Mouse (Mus musculus) brain, embryonic 14.5 days (tissue): ENCODE measurements around the gene Muc20.

Experiments
- CTCF ChIP-seq: fragments of 200-500 bp; IDR thresholded peaks from 2 replicates; pipeline ENCODE4 v1.5.1; 2012; ENCODE audit warnings: inconsistent platforms, mild to moderate bottlenecking, moderate library complexity, borderline replicate concordance; ENCODE audit not compliant: insufficient read depth, insufficient read length; ENCODE audit errors: extremely low read depth
- POLR2A ChIP-seq: fragments of 200-500 bp; IDR thresholded peaks from 2 replicates; pipeline ENCODE4 v1.6.1; 2012; ENCODE audit warnings: mild to moderate bottlenecking, inconsistent platforms, borderline replicate concordance; ENCODE audit not compliant: poor library complexity, insufficient read depth, insufficient read length, severe bottlenecking; ENCODE audit errors: extremely low read depth

DNA sequence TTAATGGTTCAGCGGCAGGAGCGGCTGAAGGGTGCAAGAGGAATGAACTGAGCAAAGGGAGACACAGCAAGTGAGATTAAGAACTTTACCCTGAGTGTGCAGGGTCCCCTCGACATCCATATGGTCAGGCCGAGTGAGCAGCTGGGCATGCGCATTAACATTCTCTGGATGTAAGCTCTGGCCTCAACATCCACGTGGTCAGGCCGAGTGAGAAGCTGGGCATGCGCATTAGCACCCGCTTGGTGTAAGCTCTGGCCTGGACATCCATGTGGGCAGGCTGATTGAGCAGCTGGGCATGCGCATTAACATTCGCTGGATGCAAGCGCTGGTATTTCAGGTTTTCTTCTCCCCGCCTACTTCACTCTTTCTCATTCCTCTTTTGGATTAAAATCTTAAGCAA, 12.4 kb downstream of the Muc20 start:
- TF ChIP-seq POLR2A = no peak
- no peak for TF ChIP-seq CTCF
